Mouse (Mus musculus) forebrain, embryonic 16.5 days (tissue): ENCODE results near the gene Chrnb1. TPM values are rescaled to one million over a fixed set of nuclear protein-coding genes. Genes with fewer than 3 reads are reported as not detected.

Source experiments
- ATAC-seq: fragments of 200-750 bp; cut with Nextera tagmentation; 2 replicates; pipeline ENCODE4 v1.8.0; 2017; ENCODE audit warnings: mild to moderate bottlenecking, moderate library complexity
- H3K27ac ChIP-seq: fragments of 300-500 bp; sonication (generic); 2 replicates; pipeline ENCODE4 v1.5.1; 2014; ENCODE audit warnings: low read length, control low read depth
- H3K27me3 ChIP-seq: fragments of 300-500 bp; sonication (generic); replicated peaks from 2 replicates; pipeline ENCODE4 v1.6.1; 2014; ENCODE audit warnings: low read length; ENCODE audit not compliant: control insufficient read depth, insufficient read depth
- H3K36me3 ChIP-seq: fragments of 300-500 bp; sonication (generic); 2 replicates; pipeline ENCODE4 v1.6.1; 2014; ENCODE audit not compliant: control insufficient read depth, insufficient read depth
- H3K4me1 ChIP-seq: fragments of 300-500 bp; sonication (generic); replicated peaks from 2 replicates; pipeline ENCODE4 v1.6.1; 2014; ENCODE audit warnings: low read length; ENCODE audit not compliant: control insufficient read depth, insufficient read depth
- H3K4me2 ChIP-seq: fragments of 300-500 bp; sonication (generic); 2 replicates; pipeline ENCODE4 v1.6.1; 2014; ENCODE audit warnings: mild to moderate bottlenecking, low read length, control low read depth
- H3K4me3 ChIP-seq: fragments of 300-500 bp; sonication (generic); replicated peaks from 2 replicates; pipeline ENCODE4 v1.5.1; 2014; ENCODE audit warnings: mild to moderate bottlenecking, low read length, control low read depth
- H3K9ac ChIP-seq: fragments of 300-500 bp; sonication (generic); replicated peaks from 2 replicates; pipeline ENCODE4 v1.6.1; 2014; ENCODE audit warnings: low read depth, low read length, control low read depth
- H3K9me3 ChIP-seq: fragments of 300-500 bp; sonication (generic); 2 replicates; pipeline ENCODE4 v1.6.1; 2016; ENCODE audit warnings: low read length; ENCODE audit not compliant: control insufficient read depth
- WGBS: fragments of 180-500 bp; shearing (Covaris S2); extraction: QIAGEN DNeasy Blood & Tissue Kit; methylation state at CpG from one replicate; pipeline ENCODE4 v1.1.7; 2014; 5-methylcytosine and 5-hydroxymethylcytosine counted together
- polyA plus RNA-seq: library from polyadenylated mRNA; unstranded; fragments of >200 nt; fragmentation: Nextera tagmentation; extraction: Ambion mirVana; gene quantifications from 2 replicates; pipeline ENCODE4 v1.2.1, GENCODE M21; 2015

Chrnb1 gene
- polyA plus RNA-seq, 1 experiment from 2014 or later, result 1.2 TPM

DNA sequence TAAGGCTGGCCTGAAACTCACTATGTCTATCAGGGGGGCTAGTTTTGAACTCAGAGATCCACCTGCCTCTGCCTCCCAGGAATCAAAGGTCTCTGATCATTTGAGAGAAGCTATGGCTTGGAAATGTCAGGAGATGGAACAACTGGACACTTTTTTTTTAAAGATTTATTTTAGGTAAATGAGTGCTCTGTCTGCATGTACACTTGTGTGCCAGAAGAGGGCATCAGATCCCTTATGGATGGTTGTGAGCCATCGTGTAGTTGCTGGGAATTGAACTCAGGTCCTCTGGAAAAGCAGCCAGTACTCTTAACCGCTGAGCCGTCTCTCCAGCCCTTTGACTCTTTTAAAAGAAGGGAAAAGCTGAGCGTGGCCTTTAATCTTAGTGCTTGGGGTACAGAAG, 10.6 kb upstream of the Chrnb1 start:
- Histone ChIP-seq H3K27me3 (peaks cover 19% of the 10 kb centered on the region), H3K9ac (no peak overlapping the region)
- WGBS, result 81% methylated on average over 4 of the region's 4 CpGs

DNA sequence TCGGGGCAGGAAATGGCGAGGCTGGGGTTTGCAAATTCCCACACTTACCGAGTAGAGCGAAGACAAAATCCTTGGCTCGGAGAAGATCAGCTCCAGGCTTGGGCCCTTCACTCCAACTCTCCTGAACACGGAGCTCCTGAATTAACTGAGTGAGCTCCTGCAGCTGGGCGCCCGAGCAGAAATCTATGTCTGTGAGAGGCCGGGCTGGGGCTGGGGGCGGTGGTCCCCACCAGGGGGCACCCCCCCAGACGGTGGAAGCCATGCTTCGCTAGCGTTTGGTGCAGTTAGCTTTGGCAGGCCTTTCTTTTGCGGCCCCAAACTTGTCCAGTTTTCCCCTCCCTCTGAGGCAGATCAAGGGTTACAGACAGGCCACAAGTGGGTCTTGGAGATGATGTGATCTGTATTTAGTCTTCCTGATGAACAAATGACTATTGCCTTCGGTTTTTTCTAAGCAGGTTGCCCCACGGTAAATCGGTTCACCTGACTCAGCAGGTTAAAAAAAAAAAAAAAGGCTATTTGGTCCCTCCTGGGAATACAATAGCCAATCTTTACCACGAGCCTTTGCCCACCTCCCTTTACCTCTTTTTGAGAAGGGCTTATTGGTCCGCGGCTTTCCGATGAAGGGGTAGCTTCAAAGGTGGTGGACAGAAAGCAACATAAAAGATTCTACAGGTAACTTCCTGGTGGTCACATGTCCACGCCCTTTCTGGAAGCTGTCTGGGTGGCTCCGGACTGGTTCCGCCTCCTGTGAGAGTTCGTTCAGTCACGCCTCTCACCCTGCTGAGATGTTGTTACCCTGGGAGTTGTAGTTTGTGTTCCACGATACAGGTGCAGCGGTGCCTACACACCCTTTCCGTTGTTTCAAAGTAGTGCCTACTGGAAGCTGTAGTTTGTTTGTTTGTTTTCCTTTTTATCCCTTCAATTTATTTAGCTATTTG, 9.5 kb upstream of the Chrnb1 start, which contains the start of gene Tmem102:
Gene Tmem102, minus strand, starts transcription at position 653 of the 938 bp plus-strand sequence.
- H3K4me1 ChIP-seq, result peaks cover 39% of the 10 kb centered on the region
- 7% methylated on average over 29 of the region's 29 CpGs for WGBS
- peaks cover 19% of the 10 kb centered on the region for H3K27me3 ChIP-seq
- no peak for ATAC-seq
- H3K4me2 ChIP-seq, result peak within 1 kb of the TSS; percentile 83
- no peak within 1 kb of the TSS for H3K4me3 ChIP-seq
- H3K27ac ChIP-seq, result no peak within 1 kb of the TSS
- H3K36me3 ChIP-seq, result no peaks in the 10 kb centered on the region
- H3K9ac ChIP-seq, result no peak within 1 kb of the TSS
- H3K9me3 ChIP-seq, result no peaks in the 10 kb centered on the region

More for the DNA sequence above, 10.6 kb upstream of the Chrnb1 start:
- no peak for ATAC-seq
- peaks cover 36% of the 10 kb centered on the region for H3K4me1 ChIP-seq
- H3K36me3 ChIP-seq, result no peaks in the 10 kb centered on the region
- H3K27ac ChIP-seq, result no peak overlapping the region
- no peak overlapping the region for H3K4me2 ChIP-seq
- H3K4me3 ChIP-seq, result no peak overlapping the region
- H3K9me3 ChIP-seq, result no peaks in the 10 kb centered on the region

DNA sequence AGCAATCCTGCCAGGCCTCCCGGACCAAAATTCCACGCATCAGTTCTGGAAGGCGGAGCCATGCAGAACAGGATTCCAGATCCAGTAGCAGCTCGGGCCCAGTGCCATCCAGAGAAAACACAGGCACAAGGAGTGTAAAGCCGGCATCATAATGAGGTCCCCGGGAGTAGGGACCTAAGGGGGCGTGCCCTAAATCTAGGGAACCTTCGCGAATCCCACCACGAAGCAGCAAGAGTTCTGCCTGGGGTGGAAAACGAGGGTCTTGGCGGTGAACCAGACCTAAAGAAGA, 8.9 kb upstream of the Chrnb1 start:
- Histone ChIP-seq H3K4me2 (peak overlapping the region; percentile 83), H3K9ac (no peak overlapping the region), H3K4me3 (no peak overlapping the region), H3K27me3 (peaks cover 19% of the 10 kb centered on the region), H3K36me3 (no peaks in the 10 kb centered on the region), H3K27ac (no peak overlapping the region), H3K9me3 (no peaks in the 10 kb centered on the region), H3K4me1 (peaks cover 42% of the 10 kb centered on the region)
- ATAC-seq, result no peak
- 7% methylated on average over 12 of the region's 12 CpGs for WGBS

DNA sequence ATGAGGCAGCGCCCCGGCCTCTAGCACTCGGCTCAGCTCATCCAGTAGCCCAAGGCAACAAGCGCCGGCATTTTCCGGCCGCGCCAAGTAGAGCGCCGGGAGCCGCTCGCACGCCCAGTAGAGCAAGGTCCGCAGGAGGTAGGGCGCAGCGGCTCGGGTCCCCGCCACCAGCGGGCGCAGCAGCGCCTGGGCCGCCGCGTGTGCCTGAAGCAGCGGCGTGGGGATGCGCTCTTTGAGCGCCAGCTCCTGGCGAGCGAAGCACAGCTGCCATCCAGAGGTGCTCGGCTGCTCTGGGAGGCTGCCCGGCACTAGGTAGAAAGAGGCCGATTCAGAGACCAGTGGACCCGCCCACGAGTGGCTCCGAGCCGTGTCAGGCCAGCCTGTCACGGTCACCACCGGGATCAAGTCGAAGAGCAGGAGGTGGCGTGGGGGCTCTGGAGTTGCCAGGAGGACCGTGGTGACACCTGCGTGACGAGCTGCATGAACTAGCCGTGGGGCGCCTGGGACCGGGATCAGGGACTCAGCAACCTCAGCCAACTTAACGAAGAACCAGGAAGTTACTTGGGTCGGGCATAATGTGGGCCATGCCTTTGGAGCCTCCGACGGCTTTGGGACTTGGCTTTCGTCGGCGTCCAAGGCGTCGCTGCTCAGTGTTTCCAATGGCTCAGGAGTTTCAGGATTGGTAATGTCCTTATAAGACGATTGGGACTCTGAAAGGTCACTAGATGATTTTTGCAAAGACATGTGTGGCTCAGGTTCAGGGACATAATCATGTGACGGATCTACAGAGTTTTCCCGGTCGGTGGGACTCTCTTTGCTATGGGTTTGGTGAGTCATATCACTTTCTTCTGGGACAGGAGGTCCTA, 8.3 kb upstream of the Chrnb1 start:
- Histone ChIP-seq H3K4me1 (peaks cover 48% of the 10 kb centered on the region), H3K27ac (no peak overlapping the region)
- 1% methylated on average over 60 of the region's 60 CpGs for WGBS

DNA sequence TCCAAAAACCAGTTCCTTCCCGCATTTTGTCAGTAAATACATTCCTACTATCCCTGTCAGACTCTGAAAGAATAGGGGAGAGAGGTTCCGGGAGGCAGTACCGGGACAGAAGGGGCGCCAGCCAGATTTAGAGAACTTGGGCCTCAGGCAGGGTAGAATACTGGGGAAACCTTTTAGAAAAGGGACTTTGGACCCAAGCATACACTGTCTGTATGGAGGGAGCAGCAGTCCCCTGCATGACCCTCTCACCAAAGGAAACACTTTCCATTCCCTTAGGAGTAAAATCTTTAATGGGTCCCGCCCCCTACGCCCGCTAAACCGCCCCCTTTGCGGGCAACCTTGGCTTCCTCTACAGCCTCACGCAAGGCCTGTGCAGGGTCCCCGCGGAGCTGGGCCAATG, 7.6 kb upstream of the Chrnb1 start:
- Histone ChIP-seq H3K9ac (peak overlapping the region; percentile 74), H3K36me3 (no peaks in the 10 kb centered on the region), H3K4me2 (peak overlapping the region; percentile 83), H3K4me1 (peaks cover 50% of the 10 kb centered on the region), H3K4me3 (peak overlapping the region; percentile 76), H3K27me3 (peaks cover 19% of the 10 kb centered on the region), H3K27ac (no peak overlapping the region; the same call in 1 of the 2 replicates), H3K9me3 (no peaks in the 10 kb centered on the region)
- ATAC-seq, result no peak
- 2% methylated on average over 12 of the region's 12 CpGs for WGBS

More for the DNA sequence above, 8.3 kb upstream of the Chrnb1 start:
- peak overlapping the region; percentile 74 for H3K9ac ChIP-seq
- no peaks in the 10 kb centered on the region for H3K36me3 ChIP-seq
- H3K4me3 ChIP-seq, result peak overlapping the region; percentile 76
- peaks cover 19% of the 10 kb centered on the region for H3K27me3 ChIP-seq
- peak; percentile 37 for ATAC-seq
- no peaks in the 10 kb centered on the region for H3K9me3 ChIP-seq
- H3K4me2 ChIP-seq, result peak overlapping the region; percentile 83

DNA sequence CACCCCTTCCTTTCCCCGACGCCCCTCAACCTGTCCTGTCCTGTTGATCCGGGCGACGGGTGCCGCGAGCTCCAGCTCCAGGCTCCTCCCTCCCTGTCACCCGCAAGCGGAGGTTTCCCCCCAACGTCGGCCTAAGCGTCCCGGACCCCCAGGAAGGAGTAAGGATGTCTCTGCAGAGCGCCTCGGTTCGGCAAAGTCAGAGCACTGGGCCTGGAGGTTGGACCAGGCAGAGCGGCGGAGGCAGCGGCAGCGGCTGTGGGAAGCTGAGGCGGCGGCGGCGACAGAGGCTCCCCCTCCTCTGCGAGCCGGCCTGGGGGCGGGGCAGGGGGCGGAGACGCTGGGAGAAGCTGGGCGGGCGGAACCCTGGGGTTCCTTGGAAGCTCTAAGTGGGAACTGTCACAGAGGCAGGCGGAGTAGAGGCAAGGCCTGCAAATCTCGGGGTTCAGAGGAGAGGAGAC, 6.9 kb upstream of the Chrnb1 start:
- H3K36me3 ChIP-seq, result no peaks in the 10 kb centered on the region
- peak overlapping the region; percentile 76 for H3K4me3 ChIP-seq
- WGBS, result under 1% methylated on average over 30 of the region's 33 CpGs
- H3K27ac ChIP-seq, result peak overlapping the region; percentile 61
- H3K4me1 ChIP-seq, result peaks cover 50% of the 10 kb centered on the region
- H3K9me3 ChIP-seq, result no peaks in the 10 kb centered on the region
- peak overlapping the region; percentile 83 for H3K4me2 ChIP-seq
- ATAC-seq, result peak; percentile 44
- peaks cover 19% of the 10 kb centered on the region for H3K27me3 ChIP-seq
- peak overlapping the region; percentile 74 for H3K9ac ChIP-seq

DNA sequence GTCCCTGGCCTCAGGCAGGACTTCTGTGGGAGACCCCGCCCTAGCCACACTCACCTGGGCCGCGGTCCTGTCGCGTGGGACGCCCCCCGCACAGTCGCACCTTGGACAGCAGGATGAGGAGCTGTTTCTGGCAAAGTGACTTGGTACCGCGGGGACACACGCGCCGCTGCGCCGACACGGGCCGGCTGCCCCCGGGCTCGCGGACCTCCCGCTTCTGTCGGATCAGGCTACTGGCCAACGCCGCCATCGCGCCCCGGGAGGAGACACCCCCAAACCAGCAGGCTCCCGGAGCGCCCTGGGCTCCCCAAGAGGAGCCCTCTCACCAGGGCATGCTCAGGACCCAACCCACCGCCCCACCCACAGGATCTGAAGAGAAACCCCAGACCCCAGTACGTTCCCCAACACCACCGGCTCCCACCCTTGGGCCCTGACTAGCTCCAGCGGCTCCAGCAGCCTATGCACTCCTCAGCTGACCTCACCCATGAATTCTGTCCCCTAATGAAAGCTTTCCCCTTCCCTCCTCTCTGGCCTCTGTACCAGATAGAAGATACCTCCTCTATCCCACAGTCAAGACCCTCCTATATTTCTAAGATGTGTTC, 5.7 kb upstream of the Chrnb1 start, which contains the start of gene Fgf11:
Gene Fgf11, minus strand, starts transcription at position 479 of the 599 bp plus-strand sequence.
- H3K9ac ChIP-seq, result peak within 1 kb of the TSS; percentile 79
- no peak for ATAC-seq
- WGBS, result 1% methylated on average over 33 of the region's 33 CpGs
- peaks cover 19% of the 10 kb centered on the region for H3K27me3 ChIP-seq
- no peaks in the 10 kb centered on the region for H3K36me3 ChIP-seq
- H3K9me3 ChIP-seq, result no peaks in the 10 kb centered on the region
- H3K4me2 ChIP-seq, result peak within 1 kb of the TSS; percentile 83
- H3K4me3 ChIP-seq, result peak within 1 kb of the TSS; percentile 76
- peaks cover 50% of the 10 kb centered on the region for H3K4me1 ChIP-seq
- H3K27ac ChIP-seq, result peak within 1 kb of the TSS; percentile 98

DNA sequence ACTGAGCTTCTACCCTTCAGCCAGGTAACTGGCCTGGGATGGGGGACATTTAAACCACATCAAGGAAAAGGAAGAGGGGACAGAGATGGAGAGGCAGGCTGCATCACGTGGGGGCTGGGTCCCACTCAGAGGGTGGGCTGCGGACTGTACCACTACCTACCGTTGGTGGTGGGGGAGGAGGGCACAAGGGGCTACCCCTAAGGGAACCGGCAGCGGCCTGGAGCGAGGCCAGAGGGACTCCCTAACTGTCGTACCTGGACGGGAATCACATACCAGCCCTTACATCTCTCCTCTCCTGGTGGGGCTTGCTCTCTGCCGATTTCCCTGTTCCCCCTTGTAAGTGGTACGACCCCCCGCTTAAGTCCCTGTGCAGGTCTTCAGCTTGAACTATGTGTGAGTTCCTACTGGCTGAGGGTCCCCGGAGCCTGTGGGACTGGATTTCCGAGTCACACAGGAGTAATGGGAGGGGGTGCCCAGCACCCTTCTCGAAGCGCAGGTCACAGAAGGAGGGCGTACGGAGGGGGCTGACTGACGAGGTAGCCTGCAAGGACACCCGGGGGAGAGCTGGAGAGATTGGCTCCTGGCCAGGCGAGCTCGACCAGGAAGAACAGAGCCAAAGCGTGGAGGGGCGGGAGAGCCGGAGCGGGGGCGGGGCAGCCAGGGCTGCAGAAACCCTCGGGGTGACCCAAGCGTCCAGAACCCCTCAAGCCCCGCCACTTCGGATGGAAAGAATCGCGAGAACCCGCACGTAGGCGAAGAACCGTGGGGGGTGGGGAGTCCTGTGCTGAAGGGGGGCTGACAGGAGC, 4.9 kb upstream of the Chrnb1 start:
- H3K4me3 ChIP-seq, result peak overlapping the region; percentile 76
- H3K9ac ChIP-seq, result peak overlapping the region; percentile 79
- WGBS, result under 1% methylated on average over 36 of the region's 36 CpGs
- ATAC-seq, result peak; percentile 79
- no peaks in the 10 kb centered on the region for H3K36me3 ChIP-seq
- peak overlapping the region; percentile 98 for H3K27ac ChIP-seq
- H3K9me3 ChIP-seq, result no peaks in the 10 kb centered on the region
- peaks cover 54% of the 10 kb centered on the region for H3K4me1 ChIP-seq
- peaks cover 16% of the 10 kb centered on the region for H3K27me3 ChIP-seq
- peak overlapping the region; percentile 83 for H3K4me2 ChIP-seq
